Mouse (Mus musculus) liver, embryonic 18 days (tissue): Measurements from ENCODE around the gene Gm20854. TPM values are rescaled to one million over a fixed set of nuclear protein-coding genes. Genes with fewer than 3 reads are reported as not detected.

Experiments used
- polyA plus RNA-seq: library from polyadenylated mRNA; depleted of rRNA; stranded (reverse); fragments of >200 nt; gene quantifications from 2 replicates; pipeline ENCODE4 v1.2.3, GENCODE M21; 2012; rRNA removed

Gene Gm20854
- polyA plus RNA-seq: not detected in 2 replicates

DNA sequence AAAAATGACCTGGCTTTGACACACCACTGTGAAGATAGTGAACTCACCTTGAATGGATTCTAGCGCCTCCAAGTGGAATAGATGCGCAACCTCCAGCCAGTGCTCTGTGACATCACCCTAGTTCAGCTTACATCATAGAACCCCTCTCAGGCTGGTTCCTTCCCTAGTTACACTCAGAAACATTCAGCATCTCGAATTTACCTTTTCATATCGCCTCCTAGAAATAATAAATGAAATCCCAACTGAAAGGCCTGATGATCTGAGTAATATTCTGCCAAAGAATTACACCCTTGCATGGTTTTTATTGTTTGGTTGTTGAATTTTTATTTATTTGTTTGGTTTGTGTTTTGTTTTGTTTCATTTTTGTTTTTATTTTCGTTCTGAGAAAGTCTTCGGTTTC lies at the start of gene Gm20854:
Gm20854 (minus strand) TSS at position 101 of the 400 bp plus-strand sequence.

